Mouse (Mus musculus) regulatory T cell (primary cell): ENCODE measurements around the gene Shc1.

ENCODE experiments used
- in situ Hi-C: fragments of 300-600 bp; cut with MboI, MseI; formaldehyde crosslinking; loops from one replicate; pipeline ENCODE4 v1.15.1; 2025; ENCODE audit warnings: high pct_unique_total_duplicates

Shc1 gene

DNA sequence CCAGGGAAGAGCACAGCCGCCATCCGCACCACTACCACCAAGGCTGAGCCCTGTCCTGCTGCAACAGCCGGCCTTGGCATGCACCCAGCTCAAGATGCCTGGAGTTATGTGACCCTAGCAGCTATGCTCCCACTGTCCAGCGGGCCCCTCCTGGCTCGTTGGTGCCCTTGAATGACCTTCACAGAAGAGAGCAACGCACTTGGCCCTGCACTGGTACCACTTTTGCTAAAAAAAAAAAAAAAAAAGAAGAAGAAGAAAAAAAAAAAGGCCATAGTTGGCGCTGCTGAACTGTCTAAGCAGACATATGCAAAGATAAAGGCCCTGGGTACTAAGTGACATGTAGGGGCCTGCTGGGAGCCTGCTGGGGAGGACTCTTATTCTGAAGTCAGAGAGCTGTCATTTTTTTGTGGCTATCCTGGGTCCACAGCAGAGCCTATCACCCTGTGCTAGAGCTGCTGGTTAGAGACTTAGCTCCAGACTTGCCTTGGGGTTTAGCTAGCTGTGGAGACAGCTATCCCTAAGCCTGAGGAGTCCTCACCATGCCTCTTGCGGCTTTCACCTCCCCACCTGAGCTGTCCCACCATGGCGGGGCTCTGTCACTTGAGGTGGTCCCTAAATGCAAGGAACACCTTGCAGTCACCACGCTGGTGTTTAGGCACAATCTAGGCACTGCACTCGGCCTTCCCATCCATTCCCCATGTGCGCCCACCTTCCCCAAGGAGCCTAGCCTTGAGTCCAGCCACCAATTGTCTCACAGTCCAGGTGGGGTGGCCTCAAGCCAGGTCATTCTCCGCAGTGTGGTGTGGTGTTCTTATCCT lies 30.7 kb downstream of the Shc1 start:
- in situ Hi-C loops = loop anchor here (5.0 kb wide), 1 partner anchor 33 kb away; no protein-coding TSS in a partner anchor

DNA sequence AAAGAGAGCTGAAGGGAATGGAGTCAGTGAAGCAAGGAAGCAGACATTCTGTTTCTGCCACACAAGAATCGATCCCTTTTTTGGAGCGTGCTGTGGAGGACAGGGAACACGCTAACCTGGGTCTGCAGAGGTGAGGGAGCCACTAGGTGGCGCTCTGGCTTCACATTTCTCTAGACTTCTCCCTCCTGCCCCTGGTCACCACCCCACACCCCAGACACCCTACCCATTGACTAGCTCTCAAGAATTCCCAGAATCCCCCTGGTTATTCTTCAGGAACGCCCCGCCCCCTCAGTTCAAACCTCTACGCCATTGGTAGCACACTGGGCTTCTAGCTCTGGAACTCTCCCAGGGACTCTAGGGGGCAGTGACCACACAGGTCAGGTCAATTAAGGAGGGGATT lies 31.3 kb downstream of the Shc1 start:
- in situ Hi-C loops = loop anchor here (5.0 kb wide), 1 partner anchor 33 kb away; no protein-coding TSS in a partner anchor

DNA sequence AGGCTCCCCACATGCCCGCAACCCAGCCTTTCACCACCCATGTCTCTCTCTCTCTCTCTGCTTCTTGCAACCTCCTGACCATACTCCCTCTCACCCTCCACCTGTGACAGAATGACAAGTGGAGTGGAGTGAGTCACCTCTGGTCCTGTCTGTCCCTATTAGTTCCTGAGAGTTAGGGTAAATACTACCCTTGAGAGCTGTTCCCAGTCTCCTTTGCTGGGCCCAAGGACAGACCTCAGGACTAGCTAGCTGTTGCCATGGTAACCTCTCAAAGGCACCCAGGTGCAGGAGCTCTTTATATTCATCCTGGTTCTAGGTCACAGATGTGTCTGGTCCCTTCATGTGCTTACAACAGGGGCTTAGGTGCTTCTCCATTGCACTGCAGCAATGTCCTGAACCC lies 33.7 kb downstream of the Shc1 start:
- in situ Hi-C loops = no loop called here

DNA sequence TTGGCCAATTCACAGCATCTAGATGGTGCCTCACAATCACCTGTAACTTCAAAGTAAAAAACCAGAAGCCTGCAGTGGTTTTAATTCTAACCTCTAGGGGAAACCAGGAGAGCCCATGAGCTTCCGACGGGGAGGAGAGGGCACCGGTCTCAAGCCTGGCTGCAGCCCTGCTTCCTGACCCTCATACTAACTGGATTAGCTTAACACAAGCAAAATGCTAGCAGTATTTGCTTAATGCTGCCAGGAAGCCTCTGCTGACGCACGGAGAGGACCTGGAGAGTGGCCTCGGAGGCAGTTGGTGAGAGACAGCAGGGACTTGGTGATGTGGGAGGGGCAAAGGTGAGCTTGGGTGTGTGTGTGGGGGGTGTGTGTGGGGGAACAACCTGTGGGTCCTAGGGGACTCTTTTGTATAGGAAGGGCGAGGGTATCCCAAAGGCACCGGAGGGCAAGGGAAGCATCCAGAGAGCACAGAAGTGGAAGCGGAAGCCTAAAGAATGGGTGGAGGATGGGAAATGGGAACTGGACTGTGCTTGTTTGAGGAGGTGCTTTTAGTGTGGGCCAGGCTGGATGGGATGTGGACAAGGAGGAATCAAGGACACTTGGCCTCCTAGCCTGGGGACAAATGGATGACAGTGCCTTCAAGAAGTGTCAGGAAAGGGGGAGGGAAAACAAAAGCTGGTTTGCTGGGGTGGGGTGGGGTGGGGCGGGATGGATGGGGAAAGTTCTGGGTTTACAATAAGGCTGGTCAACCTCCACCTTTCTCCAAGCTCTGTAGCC lies 36.3 kb downstream of the Shc1 start, which contains the start of gene Pmvk:
Gene Pmvk, plus strand, starts transcription at position 141 of the 777 bp plus-strand sequence.
- in situ Hi-C loops = no loop called here

DNA sequence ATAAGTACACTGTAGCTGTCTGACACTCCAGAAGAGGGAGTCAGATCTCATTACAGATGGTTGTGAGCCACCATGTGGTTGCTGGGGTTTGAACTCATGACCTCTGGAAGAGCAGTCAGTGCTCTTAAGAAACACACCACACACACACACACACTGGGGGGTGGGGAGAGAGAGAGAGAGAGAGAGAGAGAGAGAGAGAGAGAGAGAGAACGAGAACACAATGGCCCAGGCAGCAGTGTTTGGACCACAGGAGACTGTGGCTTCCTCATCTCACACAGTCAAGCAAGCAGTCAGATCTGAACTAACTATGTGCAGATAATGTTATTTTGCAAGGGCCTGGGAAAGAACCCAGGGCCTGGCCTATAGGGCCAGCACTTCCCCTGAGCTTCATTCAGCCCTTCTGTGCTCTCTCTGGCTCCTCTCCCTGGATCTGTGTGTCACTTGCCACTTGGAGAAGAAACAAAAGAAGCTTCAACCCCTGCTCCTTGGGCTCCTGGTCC lies 37.6 kb downstream of the Shc1 start:
- in situ Hi-C loops = no loop called here

DNA sequence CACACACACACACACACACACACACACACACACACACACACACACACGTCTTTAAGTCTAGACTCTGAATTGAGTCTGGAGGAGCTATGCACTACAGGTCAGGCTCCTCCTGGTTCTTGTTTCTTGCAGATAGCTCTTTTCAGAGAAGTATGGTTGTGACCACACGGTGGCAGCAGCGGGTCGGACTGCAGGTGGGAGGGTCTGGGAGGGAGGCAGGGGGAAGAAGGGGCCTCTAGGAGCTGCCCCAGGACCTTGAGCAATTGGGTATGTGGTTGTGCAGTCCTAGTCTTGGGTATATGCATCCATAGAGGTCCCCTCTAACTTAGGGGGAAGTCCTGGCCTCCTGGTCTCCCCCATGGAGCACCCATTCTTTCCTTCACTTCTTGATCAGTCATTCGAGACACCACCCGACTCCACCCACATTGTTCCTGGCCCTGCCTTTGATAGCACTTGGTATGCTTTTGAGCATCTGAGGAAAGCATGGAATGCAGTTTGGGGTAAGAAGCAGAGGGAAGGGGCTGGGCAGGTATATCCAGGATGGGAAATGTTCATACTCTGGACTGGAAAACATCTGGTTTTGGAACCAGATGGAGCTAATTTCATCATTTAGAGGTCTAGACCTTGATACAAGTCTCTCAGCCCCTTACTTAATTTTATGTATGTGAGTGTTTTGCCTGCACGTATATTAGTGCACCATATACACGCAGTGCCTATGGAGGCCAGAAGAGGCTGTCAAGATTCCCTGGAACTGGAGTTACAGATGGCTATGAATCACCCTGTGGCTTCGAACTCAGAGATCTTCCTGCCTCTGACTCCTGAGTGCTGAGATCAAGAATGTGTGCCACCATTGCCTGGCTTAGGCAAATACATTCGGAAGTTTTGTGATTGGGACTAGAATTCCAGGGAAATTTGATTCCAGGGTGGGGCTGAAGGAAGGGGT lies 38.8 kb downstream of the Shc1 start:
- in situ Hi-C loops = no loop called here

DNA sequence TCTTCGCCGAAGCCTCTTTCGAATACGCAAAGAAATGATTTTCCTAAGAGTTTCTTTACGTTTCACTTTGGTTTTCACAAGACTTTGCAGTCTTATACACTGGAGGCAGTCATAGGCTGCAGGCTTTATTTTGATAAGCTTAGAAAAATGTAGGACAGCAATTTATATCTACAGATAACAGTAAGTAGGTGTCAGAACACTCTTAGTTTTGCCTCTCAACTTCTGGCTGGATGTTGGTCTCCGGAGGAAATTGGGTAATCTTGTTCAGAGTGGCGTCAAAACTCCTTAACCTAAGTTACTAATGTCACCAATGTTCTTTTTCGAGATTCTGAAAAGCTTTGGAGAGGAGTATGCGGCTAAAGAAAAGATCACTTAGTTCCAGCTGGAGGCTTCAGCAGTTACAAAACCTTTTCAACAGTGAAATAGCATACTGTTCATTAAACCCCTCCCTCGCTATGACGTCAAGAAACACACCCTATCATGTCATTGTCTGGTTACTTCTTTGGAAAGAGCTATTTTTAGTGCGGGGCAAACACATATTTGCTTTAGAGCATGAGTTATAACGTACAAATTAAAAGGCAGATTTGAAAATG lies 40.2 kb downstream of the Shc1 start:
- in situ Hi-C loops = no loop called here

DNA sequence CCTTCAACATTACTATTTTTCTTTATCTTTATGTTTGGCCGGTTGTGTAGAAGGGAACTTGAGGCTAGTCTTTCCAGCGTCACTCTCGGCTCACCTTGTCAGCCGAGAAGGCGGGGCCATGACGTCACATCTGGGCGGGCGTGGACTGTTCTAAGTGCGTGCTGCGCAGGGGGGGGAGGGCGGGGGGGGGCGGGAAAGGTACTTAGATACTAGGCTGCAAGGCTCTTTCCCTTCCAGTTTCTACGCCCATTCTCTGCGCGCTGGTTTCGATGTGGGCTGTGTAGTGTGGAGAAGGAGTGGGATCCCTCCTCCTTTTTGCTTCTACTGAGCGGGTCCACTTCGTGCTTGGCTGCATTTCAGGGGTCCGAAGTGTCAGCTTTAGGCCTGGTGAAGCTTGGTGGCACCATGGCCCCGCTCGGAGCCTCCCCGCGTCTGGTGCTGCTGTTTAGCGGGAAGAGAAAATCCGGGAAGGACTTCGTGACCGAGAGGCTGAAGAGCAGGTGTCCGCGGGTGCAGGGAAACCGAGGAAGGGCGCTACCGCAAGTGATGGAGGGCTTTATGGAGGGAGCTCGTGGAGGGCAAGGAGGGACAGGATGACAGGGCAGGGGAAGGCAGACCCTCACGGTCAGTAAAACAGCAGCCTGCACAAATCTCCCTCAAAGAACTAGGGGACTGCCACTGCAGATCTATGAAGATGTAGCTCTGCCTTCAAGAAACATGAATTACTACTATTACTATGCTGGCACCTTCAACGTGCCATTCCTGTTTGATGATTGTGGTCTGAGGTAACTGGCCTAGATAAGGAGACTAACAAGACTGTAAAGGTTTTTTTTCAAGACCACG lies 40.9 kb downstream of the Shc1 start:
- in situ Hi-C loops = no loop called here

DNA sequence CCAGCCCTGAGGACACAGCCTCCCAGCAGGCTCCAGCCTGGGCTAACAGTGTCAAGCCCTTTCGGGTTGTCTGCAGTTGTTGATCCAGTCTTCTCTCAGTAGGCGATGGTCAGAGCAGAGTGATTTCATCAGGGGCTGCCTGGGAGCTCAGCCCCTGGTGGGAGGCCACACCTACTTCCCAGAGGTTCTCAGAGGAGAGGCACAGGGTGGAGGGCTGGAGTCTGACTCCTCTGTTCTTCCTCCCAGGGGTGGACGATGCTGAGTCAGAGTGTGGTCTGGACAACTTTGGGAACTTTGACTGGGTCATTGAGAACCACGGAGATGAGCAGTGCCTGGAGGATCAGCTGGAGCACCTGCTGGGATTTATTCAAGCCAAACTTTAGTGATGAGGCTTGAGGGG lies 50.0 kb downstream of the Shc1 start:
- in situ Hi-C loops = no loop called here

DNA sequence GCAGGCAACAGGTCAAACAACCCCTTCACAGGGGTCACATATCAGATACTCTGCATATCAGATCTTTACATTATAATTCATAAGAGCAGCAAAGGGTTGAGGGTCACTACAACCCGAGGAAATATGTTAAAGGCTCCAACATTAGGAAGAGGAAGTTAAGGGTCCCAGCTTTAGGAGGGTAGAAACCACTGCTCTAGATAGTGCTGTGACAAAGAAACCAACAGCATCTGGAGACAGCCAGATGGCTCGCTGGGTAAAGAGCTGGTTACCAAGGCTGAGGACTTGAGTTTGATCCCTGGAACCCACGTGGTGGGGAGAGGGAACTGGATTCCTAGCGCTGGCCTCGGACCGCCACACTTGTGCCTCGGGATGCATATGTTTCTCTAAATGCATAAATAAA lies 54.0 kb downstream of the Shc1 start:
- in situ Hi-C loops = no loop called here

DNA sequence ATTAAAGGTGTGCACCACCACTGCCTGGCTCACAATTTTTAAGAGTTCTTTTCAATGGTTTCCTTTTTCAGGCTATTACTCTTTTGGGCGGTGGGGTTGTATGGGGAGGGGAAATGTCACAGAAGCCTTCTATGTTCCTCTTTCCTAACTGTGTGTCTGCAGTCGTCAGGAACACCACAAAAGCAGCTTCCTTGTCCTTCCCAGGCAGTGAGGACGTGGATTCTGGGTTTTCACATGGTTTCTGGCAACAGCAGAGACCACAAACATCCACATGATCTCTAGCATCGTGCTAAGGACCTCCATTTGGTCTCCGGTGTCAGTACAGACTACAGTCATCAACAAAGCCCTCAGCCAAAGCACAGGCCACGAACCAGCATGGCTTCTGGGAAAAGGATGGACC lies 55.6 kb downstream of the Shc1 start:
- in situ Hi-C loops = no loop called here

DNA sequence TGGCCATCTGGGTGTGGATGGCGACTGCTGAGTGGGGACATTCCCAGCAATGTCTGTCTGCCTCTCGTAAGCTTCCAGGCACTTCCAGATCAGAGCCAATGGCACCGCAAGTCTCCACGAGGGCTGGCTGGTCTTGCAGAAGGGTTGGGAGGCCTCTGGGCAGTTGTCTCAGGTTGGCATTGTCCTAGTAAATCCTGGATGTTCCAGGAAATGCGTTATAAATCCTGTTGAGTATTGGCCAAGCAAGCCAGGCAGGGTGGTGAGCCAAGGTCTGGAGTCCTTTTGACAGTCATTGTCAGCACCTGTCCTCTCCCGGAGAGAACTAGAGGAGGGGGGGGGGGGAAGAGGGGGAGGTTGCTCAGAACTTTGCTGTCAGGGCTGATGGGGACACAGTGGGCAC lies 60.8 kb downstream of the Shc1 start:
- in situ Hi-C loops = no loop called here
